Mouse (Mus musculus) adrenal gland, adult (tissue): ENCODE data around the gene Oser1.
"Not testable (repeated sequence)": the region's sequence is repeated elsewhere in the genome, so short reads cannot be mapped to it uniquely, and the experiment has no call there.

Experiments
- DNase-seq, 2 experiments: peaks; one replicate each; pipeline ENCODE4 v3.0.0; 2022 to 2023; ENCODE audit warnings: low spot score in 1 of 2; ENCODE audit not compliant: inconsistent age in 2 of 2

The Oser1 gene

DNA sequence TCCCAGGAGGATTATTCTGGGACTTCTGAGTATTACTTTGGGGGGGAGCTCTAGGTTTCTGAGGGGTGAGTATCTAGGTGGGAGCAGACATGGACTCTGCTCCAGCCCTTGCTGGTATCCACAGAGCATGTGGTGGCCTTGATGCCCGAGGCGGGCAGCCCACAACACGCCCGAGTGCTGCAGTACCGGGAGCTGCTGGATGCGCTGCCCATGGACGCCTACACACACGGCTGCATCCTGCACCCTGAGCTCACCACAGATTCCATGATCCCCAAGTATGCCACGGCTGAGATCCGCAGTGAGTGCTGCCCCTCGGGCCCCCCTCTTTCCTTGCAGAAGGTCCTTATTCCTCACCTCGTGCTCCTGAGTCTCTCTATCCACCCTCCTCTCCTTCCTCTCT lies 22.9 kb upstream of the Oser1 start:
- no peak for DNase-seq

- DNase-seq: no peak
Observed at GRCm38 (mm10) chr2:163444017-163444416, 19.5 kb upstream of the Oser1 start.

GRCm38 (mm10) chr2:163443543-163443942 lies 19.0 kb upstream of the Oser1 start:
- no peak for DNase-seq

GRCm38 (mm10) chr2:163439488-163439887 lies 15.0 kb upstream of the Oser1 start:
- no peak for DNase-seq

- DNase-seq: peak; percentile 38 to 77
Observed at GRCm38 (mm10) chr2:163438619-163439451, 14.3 kb upstream of the Oser1 start.

DNA sequence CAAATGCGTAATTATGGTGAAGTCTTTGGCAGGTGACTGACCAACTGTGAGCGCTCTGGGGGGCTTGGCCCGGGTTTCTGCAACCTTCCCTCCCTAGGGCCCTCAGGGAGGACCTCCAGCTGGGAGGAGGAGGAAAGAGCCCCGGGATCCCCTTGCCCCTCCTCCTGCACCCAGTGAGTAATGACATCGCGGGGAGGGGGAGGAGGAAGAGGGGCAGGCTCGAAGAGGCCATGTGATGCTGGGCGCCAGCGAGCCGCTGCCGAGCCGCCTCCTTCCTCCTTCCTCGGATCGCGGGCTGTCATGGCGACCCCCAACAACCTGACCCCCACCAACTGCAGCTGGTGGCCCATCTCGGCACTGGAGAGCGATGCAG lies 13.7 kb upstream of the Oser1 start, which contains the start of gene Gdap1l1:
TSS of gene Gdap1l1 (plus strand) at position 231 of the 373 bp plus-strand sequence.
- peak; percentile 48 to 69 for DNase-seq

DNA sequence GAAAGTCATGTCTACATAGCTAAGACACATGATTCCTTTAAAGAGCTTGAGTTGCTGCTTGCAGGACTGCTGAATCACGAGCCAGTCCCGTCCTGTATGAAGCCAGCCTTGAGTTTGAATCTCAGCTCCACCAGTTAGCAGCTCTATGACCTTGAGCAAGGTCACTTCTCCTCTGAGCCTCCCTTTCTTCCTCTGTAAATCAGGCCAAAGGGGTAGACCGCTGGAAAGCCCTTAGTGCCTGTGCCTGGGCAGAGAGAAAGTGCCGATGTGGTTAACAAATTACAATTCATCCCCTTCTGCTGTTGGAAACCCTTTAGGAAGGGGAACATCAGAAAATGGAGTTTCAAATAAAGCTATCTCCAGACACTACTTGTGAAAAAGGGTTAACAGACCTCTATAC lies 13.3 kb upstream of the Oser1 start:
- DNase-seq: peak in 1 of 2 experiments; percentile 39

DNA sequence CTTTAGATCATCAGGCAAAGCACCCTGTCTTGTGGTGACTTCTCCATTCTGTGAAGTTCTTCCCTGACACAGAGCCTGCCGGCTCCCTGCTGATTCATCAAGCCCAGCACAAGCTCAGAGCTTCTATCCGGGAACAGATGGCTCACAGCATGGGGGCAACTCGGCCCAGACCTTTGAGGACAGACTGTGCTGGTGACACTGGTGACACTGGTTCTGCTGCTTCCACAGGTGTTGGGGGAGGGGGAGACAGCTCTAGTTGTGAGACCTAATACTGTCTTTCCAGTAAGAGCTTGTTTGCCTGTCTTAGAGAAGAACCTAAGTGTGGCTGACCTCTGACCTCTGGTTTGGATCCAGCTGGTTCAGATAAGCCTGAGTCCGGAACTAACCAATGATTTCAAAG lies 9.5 kb upstream of the Oser1 start:
- DNase-seq: no peak

GRCm38 (mm10) chr2:163431289-163431688 lies 6.8 kb upstream of the Oser1 start:
- no peak for DNase-seq

GRCm38 (mm10) chr2:163428346-163429011 lies 4.0 kb upstream of the Oser1 start:
- DNase-seq: no peak

GRCm38 (mm10) chr2:163422895-163423660 lies 1.4 kb downstream of the Oser1 start:
- DNase-seq: no peak

GRCm38 (mm10) chr2:163420366-163420886 lies 4.1 kb downstream of the Oser1 start:
- DNase-seq: peak in 1 of 2 experiments; percentile 58

GRCm38 (mm10) chr2:163419346-163420045 lies 5.0 kb downstream of the Oser1 start:
- peak; percentile 100 for DNase-seq

DNA sequence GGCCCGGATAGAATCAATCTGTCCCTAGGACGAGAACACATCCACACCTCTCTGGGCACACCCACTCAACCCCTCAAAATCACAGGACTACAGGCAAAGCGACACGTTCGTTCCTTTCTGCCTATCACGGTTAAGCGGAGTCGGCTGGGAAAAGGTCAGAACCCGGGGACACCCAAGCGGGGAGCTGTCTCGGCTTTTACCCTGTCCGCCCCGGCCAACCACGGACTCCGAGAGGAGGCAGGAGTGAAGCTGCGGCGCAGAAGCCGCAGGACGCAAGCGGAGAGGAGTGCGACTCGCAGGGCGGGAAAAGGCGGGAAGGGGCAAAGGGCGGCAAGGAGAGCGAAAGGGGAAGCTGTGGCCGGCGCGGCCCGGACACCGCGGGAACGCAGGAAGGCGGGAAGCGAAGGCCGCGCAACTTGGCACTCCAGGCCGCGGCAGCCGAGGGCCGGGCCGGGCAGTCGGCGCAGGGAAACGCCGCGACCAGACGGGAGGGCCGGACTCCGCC lies 5.6 kb downstream of the Oser1 start:
- no peak for DNase-seq

DNA sequence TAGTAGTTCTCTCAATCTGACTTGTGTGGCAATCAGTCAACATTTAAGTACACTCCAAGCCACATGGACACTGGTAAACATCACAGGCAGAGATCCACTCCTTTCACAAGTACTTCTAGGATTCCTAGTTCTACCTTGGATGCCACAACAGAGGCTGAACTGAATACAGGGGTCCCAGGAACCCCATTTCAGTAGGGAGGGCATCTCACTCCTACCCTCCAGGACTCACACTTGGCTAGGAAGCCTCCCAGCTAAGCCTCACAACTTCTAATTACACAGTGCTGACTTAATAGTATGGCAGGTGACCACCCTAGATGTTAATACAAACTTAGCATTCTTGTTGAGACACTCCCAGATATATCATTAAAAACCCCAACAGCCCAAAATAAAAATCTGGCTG lies 6.7 kb downstream of the Oser1 start:
- no peak for DNase-seq

GRCm38 (mm10) chr2:163417026-163417425 lies 7.5 kb downstream of the Oser1 start:
- DNase-seq: no peak

- DNase-seq: peak in 1 of 2 experiments; percentile 42
Observed at GRCm38 (mm10) chr2:163412846-163413590, 11.5 kb downstream of the Oser1 start.

DNA sequence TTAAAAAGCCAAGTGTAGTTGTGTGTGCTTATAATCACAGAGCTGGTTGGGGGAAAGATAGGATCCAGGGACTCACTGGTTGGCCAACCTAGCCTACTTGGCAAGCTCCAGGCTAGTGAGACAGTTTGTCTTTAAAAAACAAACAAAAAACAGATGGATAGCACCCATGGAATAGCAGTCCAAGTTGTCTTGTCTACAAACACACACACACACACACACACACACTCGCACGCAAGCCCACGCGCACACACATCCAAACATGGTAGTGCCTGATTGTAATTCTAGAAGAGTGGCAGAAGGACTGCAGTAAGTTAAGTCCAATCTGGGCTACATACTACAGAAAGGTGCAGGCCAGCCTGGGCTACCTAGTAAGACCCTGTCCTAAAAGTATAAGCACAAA lies 12.1 kb downstream of the Oser1 start:
- DNase-seq: no peak

GRCm38 (mm10) chr2:163411840-163412239 lies 12.7 kb downstream of the Oser1 start:
- DNase-seq: no peak

- DNase-seq: not testable (repeated sequence)
Observed at GRCm38 (mm10) chr2:163411344-163411743, 13.2 kb downstream of the Oser1 start.
